Mouse (Mus musculus) cerebellum, postnatal 36 days (tissue): Measurements from ENCODE around the gene Zfp316.

Experiments
- DNase-seq, 2 experiments: peaks; one replicate each; pipeline ENCODE4 v3.0.0; 2021 to 2022; ENCODE audit warnings: mixed read lengths in 2 of 2

Zfp316 gene

GRCm38 (mm10) chr5:143269363-143270150 lies at the start of gene Zfp316:
Zfp316 (minus strand) TSS chr5:143270022.
- peak; percentile 78 to 83 for DNase-seq

- no peak for DNase-seq
These were observed 47.4 kb upstream of the Zfp316 start for GRCm38 (mm10) chr5:143317288-143317610.

GRCm38 (mm10) chr5:143316605-143317287 lies 46.9 kb upstream of the Zfp316 start:
- peak; percentile 37 to 41 for DNase-seq

DNA sequence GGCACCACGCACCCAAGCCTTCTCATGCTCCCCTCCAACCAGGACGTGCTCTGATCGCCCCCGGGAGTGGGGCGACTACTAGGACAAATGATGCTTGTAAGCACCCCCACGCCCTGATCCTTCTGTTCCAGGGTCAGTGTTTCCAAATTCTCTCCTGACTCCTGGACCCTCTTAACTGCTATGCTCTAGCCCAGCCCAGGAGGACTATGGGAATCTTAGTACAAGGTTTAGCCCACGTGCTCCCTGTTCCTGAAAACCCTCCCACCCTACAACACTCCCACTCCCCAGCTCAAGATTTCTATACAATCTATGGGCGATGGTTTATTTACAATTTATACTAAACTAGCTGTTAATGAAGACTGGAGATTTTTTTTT lies 45.7 kb upstream of the Zfp316 start:
- DNase-seq = no peak

DNA sequence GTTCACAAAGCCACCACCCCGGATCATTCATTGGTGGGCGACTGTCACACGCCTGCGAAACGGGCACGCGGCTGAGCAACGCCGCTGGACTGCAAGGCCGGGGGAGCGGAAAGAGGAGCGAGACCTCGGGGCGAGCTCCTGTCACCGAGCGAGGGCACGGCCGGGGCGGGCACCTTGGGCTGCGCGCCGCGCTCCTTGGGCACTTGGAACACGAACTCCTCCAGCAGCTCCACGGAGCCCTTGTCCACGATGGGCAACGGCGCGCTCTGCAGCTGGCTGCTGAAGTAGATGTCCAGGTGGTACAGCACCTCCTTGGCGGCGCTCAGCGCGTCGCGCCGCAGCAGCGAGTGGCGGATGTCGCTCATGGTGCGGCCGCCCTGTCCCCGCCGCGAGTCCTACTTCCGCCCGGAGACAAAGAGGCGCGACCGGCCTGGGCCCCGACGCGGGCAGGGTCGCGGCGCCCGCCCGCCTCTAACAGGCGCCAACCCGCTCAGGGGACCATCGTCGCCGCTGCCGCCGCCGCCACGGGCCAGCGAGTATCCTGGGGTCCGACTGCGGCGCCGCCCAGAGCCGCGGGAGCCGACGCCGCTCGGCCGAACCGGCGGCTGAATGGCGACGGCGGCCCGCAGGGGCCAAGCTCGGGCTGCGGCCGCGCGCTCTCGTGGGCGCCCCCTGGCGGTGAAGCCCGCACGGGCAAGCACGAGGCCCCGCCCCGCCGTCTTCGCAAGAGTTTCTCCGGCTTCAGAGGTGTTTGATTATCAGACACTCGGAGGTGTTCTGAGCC lies 45.1 kb upstream of the Zfp316 start, which contains the start of gene E130309D02Rik:
TSS of gene E130309D02Rik (minus strand) at position 631 of the 784 bp plus-strand sequence.
- peak; percentile 92 to 94 for DNase-seq

DNA sequence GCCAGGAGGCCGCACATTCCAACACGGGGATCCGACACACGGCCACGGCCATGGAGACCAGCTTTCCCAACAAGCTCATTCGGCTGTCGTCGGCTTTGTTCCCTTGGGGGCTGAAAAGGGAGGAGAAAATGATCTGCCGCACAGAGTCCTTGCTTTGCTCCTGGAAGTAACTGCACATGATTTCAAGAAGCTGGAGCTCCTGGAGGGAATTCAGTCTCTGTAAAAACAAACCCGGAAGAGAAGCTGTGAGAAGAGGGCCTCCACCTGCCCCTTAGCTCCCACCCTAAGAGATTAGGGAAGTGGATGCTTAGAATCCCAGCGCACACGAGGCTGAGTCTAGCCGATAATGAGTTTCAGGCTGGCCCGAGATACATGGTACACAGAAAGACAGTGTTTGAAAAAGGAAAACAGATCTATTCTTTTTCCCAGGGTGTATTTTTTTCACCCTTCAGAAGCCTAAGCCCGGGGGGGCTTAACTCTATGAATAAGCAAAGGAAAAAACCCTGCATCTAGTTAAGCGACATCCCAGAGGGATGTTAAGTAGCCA lies 44.4 kb upstream of the Zfp316 start:
- DNase-seq = no peak

- peak; percentile 80 to 84 for DNase-seq
These were observed 42.1 kb upstream of the Zfp316 start for GRCm38 (mm10) chr5:143311886-143312285.

DNA sequence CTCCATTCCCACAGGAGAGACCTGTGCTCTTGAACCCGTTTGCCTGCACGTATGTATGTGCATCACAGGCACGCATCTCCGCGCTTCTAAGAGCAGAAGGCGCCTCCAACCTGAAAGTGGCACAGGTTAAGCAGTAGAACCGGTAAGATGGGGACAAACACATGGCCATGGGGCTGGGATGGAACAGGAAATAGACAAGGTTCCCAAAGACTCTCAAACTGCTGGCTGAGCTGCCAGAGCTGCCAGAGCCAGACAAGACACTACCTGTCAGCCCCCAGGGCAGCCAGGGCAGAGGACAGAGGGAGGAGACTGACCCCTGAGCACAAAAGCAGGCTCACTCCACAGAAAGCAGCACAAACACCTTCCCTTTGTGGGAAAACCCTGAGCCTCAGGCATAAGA lies 40.1 kb upstream of the Zfp316 start:
- DNase-seq = no peak

GRCm38 (mm10) chr5:143308825-143309224 lies 39.0 kb upstream of the Zfp316 start:
- no peak for DNase-seq

GRCm38 (mm10) chr5:143304251-143304650 lies 34.4 kb upstream of the Zfp316 start:
- DNase-seq = no peak

DNA sequence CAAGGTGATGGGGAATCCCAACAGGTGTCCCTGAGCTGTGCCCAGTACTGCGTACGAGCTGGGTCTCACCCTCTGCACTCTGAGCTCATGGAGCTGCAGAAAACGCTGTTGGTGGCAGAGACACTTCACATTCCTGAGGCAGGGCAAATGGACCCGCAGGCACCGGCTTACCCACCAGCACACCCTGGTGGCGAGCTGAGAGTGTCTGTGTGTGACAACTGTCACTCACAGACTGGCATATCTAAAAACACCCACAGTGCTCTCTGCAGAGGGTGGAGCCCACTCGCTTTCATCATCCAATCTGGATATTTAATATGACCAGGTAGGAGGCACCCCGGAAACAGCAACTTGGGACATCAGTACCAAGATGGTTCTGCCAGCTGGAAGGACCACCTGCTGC lies 31.5 kb upstream of the Zfp316 start:
- no peak for DNase-seq

- DNase-seq = peak; percentile 61 to 66
These were observed 29.9 kb upstream of the Zfp316 start for GRCm38 (mm10) chr5:143299686-143300085.

- DNase-seq = no peak
These were observed 28.6 kb upstream of the Zfp316 start for GRCm38 (mm10) chr5:143298391-143298790.

DNA sequence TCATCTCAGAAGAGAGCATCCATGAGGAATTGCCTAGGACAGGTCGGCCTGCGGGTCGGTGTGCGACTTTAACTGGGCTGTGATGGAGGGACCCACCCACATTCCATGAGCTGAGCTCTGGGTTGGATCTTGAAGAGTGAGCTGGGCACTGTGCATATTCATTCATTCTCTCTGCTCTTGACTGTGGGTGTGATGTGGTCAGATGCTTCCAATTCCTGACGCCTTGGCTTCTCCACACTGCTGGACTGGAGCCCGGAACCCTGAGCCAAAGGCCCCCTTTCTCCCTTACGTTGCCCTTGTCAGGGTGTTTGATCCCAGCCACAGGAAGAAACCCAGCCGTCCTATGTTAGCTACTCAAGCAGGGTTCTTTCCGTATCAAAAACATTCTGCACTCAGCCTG lies 28.2 kb upstream of the Zfp316 start:
- no peak for DNase-seq

- DNase-seq = no peak
These were observed 25.5 kb upstream of the Zfp316 start for GRCm38 (mm10) chr5:143295330-143295729.

DNA sequence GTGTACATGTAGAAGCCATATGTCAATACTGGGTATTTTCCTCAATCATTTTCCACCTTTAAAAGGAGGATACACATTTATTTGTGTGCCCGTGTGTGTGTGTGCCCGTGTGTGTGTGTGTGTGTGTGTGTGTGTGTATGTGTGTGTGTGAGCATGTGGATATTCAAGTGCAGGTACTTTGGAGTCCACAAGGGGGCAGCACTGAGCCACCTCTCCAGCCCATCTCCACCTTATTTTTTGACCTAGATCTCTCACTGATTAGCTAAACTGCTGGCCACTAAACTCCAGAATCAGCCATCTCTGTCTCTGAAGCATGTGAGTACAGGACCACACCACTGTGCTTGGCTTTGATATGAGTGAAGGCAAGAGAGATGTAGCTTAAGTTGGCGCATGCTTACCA lies 25.0 kb upstream of the Zfp316 start:
- DNase-seq = no peak

GRCm38 (mm10) chr5:143293404-143293803 lies 23.6 kb upstream of the Zfp316 start, which contains the start of gene Zfp853:
Zfp853 (minus strand) TSS chr5:143293623.
- DNase-seq = no peak

- DNase-seq = no peak
These were observed 23.1 kb upstream of the Zfp316 start for GRCm38 (mm10) chr5:143292879-143293278.

DNA sequence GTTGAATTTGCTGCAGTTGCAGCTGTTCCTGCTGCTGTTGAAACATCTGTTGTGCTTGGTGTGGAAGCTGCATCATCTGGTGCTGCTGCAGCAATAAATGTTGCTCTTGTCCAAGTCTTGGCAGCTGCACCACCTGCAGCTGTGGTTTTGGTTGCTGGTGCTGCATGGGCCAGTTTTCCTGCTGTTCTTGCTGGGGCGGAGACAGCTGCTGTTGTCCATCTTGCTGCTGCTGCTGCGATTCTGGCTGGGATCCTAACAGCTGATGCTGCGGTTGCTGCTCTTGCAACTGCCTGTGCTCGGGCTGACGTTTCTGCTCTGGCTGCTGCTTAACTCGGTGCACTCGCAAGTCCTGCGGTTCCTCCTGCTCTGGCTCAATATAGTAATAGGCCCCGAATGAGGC lies 19.5 kb upstream of the Zfp316 start:
- no peak for DNase-seq

- no peak for DNase-seq
These were observed 18.6 kb upstream of the Zfp316 start for GRCm38 (mm10) chr5:143288378-143288911.

- peak; percentile 54 for DNase-seq
These were observed 18.0 kb upstream of the Zfp316 start for GRCm38 (mm10) chr5:143287774-143288328.

GRCm38 (mm10) chr5:143284762-143285161 lies 14.9 kb upstream of the Zfp316 start:
- DNase-seq = no peak

DNA sequence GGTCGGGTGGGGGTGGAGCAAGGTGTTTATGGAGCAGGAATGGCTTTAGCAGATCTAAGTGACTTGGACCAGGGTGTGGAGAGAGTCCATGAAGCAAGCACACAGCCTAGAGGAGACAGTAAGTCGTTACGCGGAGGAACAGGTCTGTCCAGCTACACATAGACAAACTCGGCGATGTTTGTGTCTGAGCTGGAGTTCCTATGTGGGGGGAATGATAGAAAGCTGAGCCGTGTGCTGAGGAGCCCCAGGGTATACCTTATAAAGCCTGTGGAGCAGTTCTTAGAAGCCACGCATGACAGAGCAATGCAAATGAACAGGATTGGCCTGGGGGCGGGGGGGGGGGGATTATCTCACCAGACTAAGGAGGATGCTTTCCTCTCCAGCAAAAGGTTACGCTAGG lies 9.4 kb upstream of the Zfp316 start:
- no peak for DNase-seq
